Mouse (Mus musculus): ENCODE results near the gene Stra6l. TPM values are rescaled to one million over a fixed set of nuclear protein-coding genes. Genes with fewer than 3 reads are reported as not detected.

Gene Stra6l
- polyA plus RNA-seq, 1 experiment from 2014 or later: 1.3 TPM

- Histone ChIP-seq H3K4me2 (ENCODE audit: low read depth, low read length) (peak overlapping the region; percentile 68), H3K4me3 (replicated peaks; ENCODE audit: low read length) (peak overlapping the region; percentile 33), H3K27me3 (ENCODE audit: control insufficient read depth, insufficient read depth, low read length) (peaks cover 11% of the 10 kb centered on the region), H3K9me3 (replicated peaks; ENCODE audit: control insufficient read depth, low read length) (no peaks in the 10 kb centered on the region), H3K36me3 (ENCODE audit: control insufficient read depth, insufficient read depth, low read length) (no peaks in the 10 kb centered on the region), H3K4me1 (ENCODE audit: control insufficient read depth, insufficient read depth, low read length) (peaks cover 14% of the 10 kb centered on the region), H3K27ac (ENCODE audit: low read length) (peak overlapping the region; percentile 38; the same call in 1 of the 2 replicates), H3K9ac (ENCODE audit: low read length) (peak overlapping the region; percentile 54)
- 5% methylated on average over 17 of the region's 17 CpGs for WGBS
- ATAC-seq (ENCODE audit: insufficient read depth, low FRiP score): peak; percentile 59; the same call in 1 of the 2 replicates
Measured at GRCm38 (mm10) chr4:45819208-45819931, 29.1 kb upstream of the Stra6l start.

- WGBS: 43% methylated on average over 8 of the region's 8 CpGs
- Histone ChIP-seq H3K36me3 (ENCODE audit: control insufficient read depth, insufficient read depth, low read length) (no peaks in the 10 kb centered on the region), H3K9ac (ENCODE audit: low read length) (no peak overlapping the region), H3K27ac (ENCODE audit: low read length) (no peak overlapping the region), H3K4me3 (replicated peaks; ENCODE audit: low read length) (no peak overlapping the region), H3K9me3 (replicated peaks; ENCODE audit: control insufficient read depth, low read length) (no peaks in the 10 kb centered on the region), H3K27me3 (ENCODE audit: control insufficient read depth, insufficient read depth, low read length) (peaks cover 20% of the 10 kb centered on the region), H3K4me1 (ENCODE audit: control insufficient read depth, insufficient read depth, low read length) (peaks cover 14% of the 10 kb centered on the region), H3K4me2 (ENCODE audit: low read depth, low read length) (peak overlapping the region; percentile 68)
- ATAC-seq (ENCODE audit: insufficient read depth, low FRiP score): no peak
Measured at GRCm38 (mm10) chr4:45820074-45820830, 28.2 kb upstream of the Stra6l start.

DNA sequence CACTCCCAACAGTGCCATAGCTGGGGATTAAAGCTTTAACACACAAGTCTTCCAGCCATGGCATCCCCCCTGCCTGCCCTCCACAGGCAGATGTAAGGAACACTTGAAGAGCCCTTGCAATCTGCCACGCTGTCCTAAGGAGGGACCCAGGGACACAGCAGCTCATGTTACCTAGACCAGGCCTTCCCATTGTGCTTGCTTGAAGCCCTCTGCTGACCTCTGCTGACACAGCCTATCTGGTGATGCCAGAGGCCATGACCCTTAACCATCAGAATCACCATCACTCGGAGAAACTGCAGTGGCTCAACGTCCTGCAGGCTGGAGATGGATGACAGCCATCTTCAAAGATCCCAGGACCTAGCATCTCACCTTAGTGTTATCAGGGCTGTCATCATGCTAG lies 26.5 kb upstream of the Stra6l start:
- H3K4me1 ChIP-seq (ENCODE audit: control insufficient read depth, insufficient read depth, low read length): peaks cover 14% of the 10 kb centered on the region
- ATAC-seq (ENCODE audit: insufficient read depth, low FRiP score): no peak
- no peaks in the 10 kb centered on the region for H3K9me3 ChIP-seq (replicated peaks; ENCODE audit: control insufficient read depth, low read length)
- H3K27me3 ChIP-seq (ENCODE audit: control insufficient read depth, insufficient read depth, low read length): peaks cover 36% of the 10 kb centered on the region
- WGBS: 39% methylated on average over 3 of the region's 3 CpGs
- no peak overlapping the region for H3K27ac ChIP-seq (ENCODE audit: low read length)
- H3K9ac ChIP-seq (ENCODE audit: low read length): no peak overlapping the region
- no peaks in the 10 kb centered on the region for H3K36me3 ChIP-seq (ENCODE audit: control insufficient read depth, insufficient read depth, low read length)
- H3K4me3 ChIP-seq (replicated peaks; ENCODE audit: low read length): no peak overlapping the region
- no peak overlapping the region for H3K4me2 ChIP-seq (ENCODE audit: low read depth, low read length)

DNA sequence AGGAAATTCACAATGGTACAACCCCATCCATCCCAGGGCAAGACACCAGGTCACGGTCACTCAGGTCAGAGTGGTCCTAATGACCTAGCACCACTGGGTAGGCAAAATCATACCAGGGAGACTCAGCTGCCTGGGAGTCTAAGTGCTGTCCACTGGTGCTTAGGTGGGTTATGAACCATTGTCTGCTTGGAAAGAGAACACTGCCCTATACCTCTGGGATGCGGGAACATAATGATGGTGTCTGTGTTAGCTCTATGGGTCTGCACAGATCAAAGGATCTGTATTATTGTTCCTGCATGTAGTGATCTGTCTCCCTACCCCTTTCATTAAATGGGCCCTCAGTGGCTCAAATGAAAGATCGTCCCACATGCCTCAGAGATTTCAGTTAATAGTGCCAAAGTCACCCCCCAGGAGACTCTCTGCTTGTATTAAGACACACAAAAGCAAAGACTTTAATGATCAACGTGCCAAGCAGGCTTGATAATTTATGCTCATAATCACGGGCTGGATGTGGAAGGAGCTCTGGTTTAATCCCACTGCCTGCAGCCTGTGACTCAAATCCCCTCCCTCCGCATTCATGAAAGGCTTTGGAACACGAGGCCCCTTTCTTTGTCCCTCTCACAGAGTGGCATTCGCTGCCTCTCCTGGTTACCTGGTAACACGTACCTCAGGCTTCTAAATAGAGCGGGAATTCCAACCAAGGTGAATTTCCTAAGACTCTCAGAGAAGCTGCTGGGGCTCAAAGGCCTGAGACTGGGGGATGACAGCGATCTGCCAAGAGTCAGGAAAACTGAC lies 25.5 kb upstream of the Stra6l start:
- H3K27me3 ChIP-seq (ENCODE audit: control insufficient read depth, insufficient read depth, low read length): peaks cover 46% of the 10 kb centered on the region
- no peak for ATAC-seq (ENCODE audit: insufficient read depth, low FRiP score)
- no peak overlapping the region for H3K4me3 ChIP-seq (replicated peaks; ENCODE audit: low read length)
- peaks cover 14% of the 10 kb centered on the region for H3K4me1 ChIP-seq (ENCODE audit: control insufficient read depth, insufficient read depth, low read length)
- H3K36me3 ChIP-seq (ENCODE audit: control insufficient read depth, insufficient read depth, low read length): no peaks in the 10 kb centered on the region
- H3K9ac ChIP-seq (ENCODE audit: low read length): no peak overlapping the region
- H3K4me2 ChIP-seq (ENCODE audit: low read depth, low read length): no peak overlapping the region
- no peak overlapping the region for H3K27ac ChIP-seq (ENCODE audit: low read length)
- H3K9me3 ChIP-seq (replicated peaks; ENCODE audit: control insufficient read depth, low read length): no peaks in the 10 kb centered on the region
- 45% methylated on average over 11 of the region's 11 CpGs for WGBS

DNA sequence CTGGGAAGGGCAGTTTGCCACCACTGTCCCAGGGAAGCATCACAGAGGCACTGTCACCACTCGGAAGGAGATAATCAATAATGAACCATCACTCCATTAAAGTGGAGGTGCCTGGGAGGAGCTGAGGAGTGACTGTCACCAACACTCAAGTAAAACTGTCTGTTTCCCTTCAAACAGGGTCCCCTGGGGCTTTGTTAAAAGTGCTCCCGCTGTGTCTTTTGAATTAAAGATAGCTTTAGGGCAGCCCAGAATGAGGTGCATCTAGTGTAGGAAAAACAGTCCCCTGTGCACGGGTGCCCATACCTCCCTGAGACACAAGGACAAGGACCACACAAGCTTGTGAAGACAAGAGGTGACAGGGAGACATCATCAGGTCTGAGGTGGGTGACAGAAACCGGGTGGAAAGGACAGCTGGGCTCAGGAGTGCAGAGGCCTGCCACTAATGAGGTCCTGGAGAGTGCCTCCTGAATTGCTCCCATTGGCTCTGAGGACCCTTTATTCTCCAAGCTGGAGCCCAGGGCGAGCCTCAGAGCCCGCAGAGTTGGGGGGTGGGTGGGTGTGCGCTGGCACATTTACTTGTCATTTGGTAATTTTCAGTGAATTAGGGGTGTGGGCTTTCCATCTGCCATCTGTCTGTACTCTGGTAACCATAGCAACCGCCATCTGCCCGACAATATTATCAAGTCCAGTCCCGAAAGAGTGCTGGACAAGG lies 24.3 kb upstream of the Stra6l start:
- Histone ChIP-seq H3K4me3 (replicated peaks; ENCODE audit: low read length) (no peak overlapping the region), H3K4me2 (ENCODE audit: low read depth, low read length) (no peak overlapping the region), H3K27ac (ENCODE audit: low read length) (no peak overlapping the region), H3K9me3 (replicated peaks; ENCODE audit: control insufficient read depth, low read length) (no peaks in the 10 kb centered on the region), H3K9ac (ENCODE audit: low read length) (no peak overlapping the region), H3K4me1 (ENCODE audit: control insufficient read depth, insufficient read depth, low read length) (peaks cover 6% of the 10 kb centered on the region), H3K36me3 (ENCODE audit: control insufficient read depth, insufficient read depth, low read length) (no peaks in the 10 kb centered on the region), H3K27me3 (ENCODE audit: control insufficient read depth, insufficient read depth, low read length) (peaks cover 55% of the 10 kb centered on the region)
- ATAC-seq (ENCODE audit: insufficient read depth, low FRiP score): no peak
- 12% methylated on average over 10 of the region's 10 CpGs for WGBS

GRCm38 (mm10) chr4:45824761-45825556 lies 23.5 kb upstream of the Stra6l start:
- Histone ChIP-seq H3K4me3 (replicated peaks; ENCODE audit: low read length) (no peak overlapping the region), H3K4me2 (ENCODE audit: low read depth, low read length) (no peak overlapping the region), H3K27me3 (ENCODE audit: control insufficient read depth, insufficient read depth, low read length) (peaks cover 58% of the 10 kb centered on the region), H3K4me1 (ENCODE audit: control insufficient read depth, insufficient read depth, low read length) (no peaks in the 10 kb centered on the region; the same call in 1 of the 2 replicates), H3K9ac (ENCODE audit: low read length) (no peak overlapping the region), H3K36me3 (ENCODE audit: control insufficient read depth, insufficient read depth, low read length) (no peaks in the 10 kb centered on the region), H3K9me3 (replicated peaks; ENCODE audit: control insufficient read depth, low read length) (no peaks in the 10 kb centered on the region), H3K27ac (ENCODE audit: low read length) (no peak overlapping the region)
- WGBS: 32% methylated on average over 14 of the region's 14 CpGs
- no peak for ATAC-seq (ENCODE audit: insufficient read depth, low FRiP score)

GRCm38 (mm10) chr4:45826275-45827040 lies 22.0 kb upstream of the Stra6l start, which contains the start of gene Igfbpl1:
Gene Igfbpl1, minus strand, starts transcription at chr4:45826923.
- H3K27me3 ChIP-seq (ENCODE audit: control insufficient read depth, insufficient read depth, low read length): peaks cover 63% of the 10 kb centered on the region
- peak within 1 kb of the TSS; percentile 42 for H3K4me3 ChIP-seq (replicated peaks; ENCODE audit: low read length)
- no peaks in the 10 kb centered on the region for H3K4me1 ChIP-seq (ENCODE audit: control insufficient read depth, insufficient read depth, low read length)
- no peaks in the 10 kb centered on the region for H3K9me3 ChIP-seq (replicated peaks; ENCODE audit: control insufficient read depth, low read length)
- peak within 1 kb of the TSS; percentile 49; the same call in 1 of the 2 replicates for H3K9ac ChIP-seq (ENCODE audit: low read length)
- peak within 1 kb of the TSS; percentile 57 for H3K4me2 ChIP-seq (ENCODE audit: low read depth, low read length)
- no peak within 1 kb of the TSS for H3K27ac ChIP-seq (ENCODE audit: low read length)
- ATAC-seq (ENCODE audit: insufficient read depth, low FRiP score): peak; percentile 25; the same call in 1 of the 2 replicates
- H3K36me3 ChIP-seq (ENCODE audit: control insufficient read depth, insufficient read depth, low read length): no peaks in the 10 kb centered on the region
- 2% methylated on average over 82 of the region's 91 CpGs for WGBS
